Mouse (Mus musculus) MEL (cell line): ENCODE measurements around the gene Slco3a1. TPM values are rescaled to one million over a fixed set of nuclear protein-coding genes. Genes with fewer than 3 reads are reported as not detected.

Experiments used
- DNase-seq: peaks from one replicate; pipeline ENCODE4 v3.0.0; 2011; ENCODE audit warnings: low read depth, low spot score
- H3K27ac ChIP-seq: 2 replicates; pipeline ENCODE4 v1.5.1; 2012; ENCODE audit warnings: low read depth, mild to moderate bottlenecking, control low read depth, low read length, moderate library complexity; ENCODE audit not compliant: control insufficient read depth
- H3K27me3 ChIP-seq, 2 experiments: fragments of 150-350 bp in 1 of 2; sonication (generic) in 1 of 2; 2 replicates each; pipeline ENCODE4 v1.6.1; 2012; ENCODE audit warnings: low read length in 2 of 2, mild to moderate bottlenecking in 2 of 2, improper control_type of control experiment in 1 of 2, moderate library complexity in 1 of 2; ENCODE audit not compliant: insufficient read depth in 2 of 2, control insufficient read depth in 1 of 2
- H3K36me3 ChIP-seq, 2 experiments: 2 replicates each; pipeline ENCODE4 v1.6.1; 2012 to 2014; ENCODE audit warnings: low read length in 2 of 2, improper control_type of control experiment in 1 of 2, inconsistent platforms in 1 of 2, mild to moderate bottlenecking in 1 of 2; ENCODE audit not compliant: insufficient read depth in 2 of 2, control insufficient read depth in 1 of 2
- H3K4me1 ChIP-seq, 2 experiments: fragments of 150-350 bp in 1 of 2; sonication (generic) in 1 of 2; 2 replicates each; pipeline ENCODE4 v1.6.1; 2012; ENCODE audit warnings: low read length in 2 of 2, improper control_type of control experiment in 1 of 2, mild to moderate bottlenecking in 1 of 2; ENCODE audit not compliant: insufficient read depth in 2 of 2, control insufficient read depth in 1 of 2
- H3K4me3 ChIP-seq, 2 experiments: fragments of 150-350 bp in 1 of 2; sonication (generic) in 1 of 2; 2 replicates each; pipeline ENCODE4 v1.5.1; 2012; ENCODE audit warnings: low read depth in 2 of 2, low read length in 2 of 2, mild to moderate bottlenecking in 2 of 2, moderate library complexity in 2 of 2, control low read depth in 1 of 2, improper control_type of control experiment in 1 of 2; ENCODE audit not compliant: control insufficient read depth in 1 of 2, insufficient read depth in 1 of 2
- H3K79me2 ChIP-seq: 2 replicates; pipeline ENCODE4 v1.6.1; 2012; ENCODE audit warnings: mild to moderate bottlenecking, low read length, moderate library complexity; ENCODE audit not compliant: control insufficient read depth, poor library complexity, insufficient read depth
- H3K9ac ChIP-seq: 2 replicates; pipeline ENCODE4 v1.6.1; 2012; ENCODE audit warnings: low read depth, mild to moderate bottlenecking, control low read depth, low read length, moderate library complexity; ENCODE audit not compliant: control insufficient read depth, poor library complexity, severe bottlenecking
- H3K9me3 ChIP-seq: fragments of 150-350 bp; sonication (generic); replicated peaks from 2 replicates; pipeline ENCODE4 v1.6.1; 2012; ENCODE audit warnings: mild to moderate bottlenecking, low read length, improper control_type of control experiment, moderate library complexity; ENCODE audit not compliant: insufficient read depth
- CHD2 ChIP-seq: IDR thresholded peaks from 2 replicates; pipeline ENCODE4 v1.6.1; 2011; ENCODE audit warnings: low read length, improper control_type of control experiment
- CTCF ChIP-seq, 3 experiments: IDR thresholded peaks in 2 of 3; conservative IDR thresholded peaks in 1 of 3; 2 replicates each; pipeline ENCODE4 v1.5.1; 2011 to 2012; ENCODE audit warnings: low read length in 3 of 3, low read depth in 2 of 3, mild to moderate bottlenecking in 2 of 3, improper control_type of control experiment in 1 of 3, inconsistent platforms in 1 of 3, mixed read lengths in 1 of 3, moderate library complexity in 1 of 3; ENCODE audit not compliant: control insufficient read depth in 1 of 3, insufficient read depth in 1 of 3, poor library complexity in 1 of 3, severe bottlenecking in 1 of 3
- E2F4 ChIP-seq: IDR thresholded peaks from 2 replicates; pipeline ENCODE4 v1.6.1; 2011; ENCODE audit warnings: low read depth, low read length, improper control_type of control experiment, borderline replicate concordance
- ELF1 ChIP-seq: IDR thresholded peaks from 2 replicates; pipeline ENCODE4 v1.6.1; 2014; ENCODE audit warnings: low read depth, mild to moderate bottlenecking, inconsistent platforms, low read length, improper control_type of control experiment, moderate library complexity
- EP300 ChIP-seq, 2 experiments: IDR thresholded peaks; 2 replicates each; pipeline ENCODE4 v1.6.1; 2011; ENCODE audit warnings: improper control_type of control experiment in 2 of 2, low read length in 2 of 2, low read depth in 1 of 2, mild to moderate bottlenecking in 1 of 2
- ETS1 ChIP-seq: IDR thresholded peaks from 2 replicates; pipeline ENCODE4 v1.6.1; 2012; ENCODE audit warnings: low read depth, mild to moderate bottlenecking, inconsistent platforms, low read length, improper control_type of control experiment, moderate library complexity
- GABPA ChIP-seq: IDR thresholded peaks from 2 replicates; pipeline ENCODE4 v1.6.1; 2012; ENCODE audit warnings: low read depth, mild to moderate bottlenecking, inconsistent platforms, low read length, improper control_type of control experiment, moderate library complexity
- GATA1 ChIP-seq: IDR thresholded peaks from 2 replicates; pipeline ENCODE4 v1.6.1; 2011; ENCODE audit warnings: low read depth, low read length, improper control_type of control experiment
- KAT2A ChIP-seq: conservative IDR thresholded peaks from 2 replicates; pipeline ENCODE4 v1.6.1; 2012; ENCODE audit warnings: low read depth, low read length, improper control_type of control experiment, inconsistent platforms
- MEF2A ChIP-seq: IDR thresholded peaks from 2 replicates; pipeline ENCODE4 v1.6.1; 2014; ENCODE audit warnings: low read depth, mild to moderate bottlenecking, inconsistent platforms, low read length, improper control_type of control experiment; ENCODE audit not compliant: poor library complexity, insufficient replicate concordance, severe bottlenecking; ENCODE audit errors: extremely low read depth
- MYB ChIP-seq: IDR thresholded peaks from 2 replicates; pipeline ENCODE4 v1.6.1; 2011; ENCODE audit warnings: mild to moderate bottlenecking, low read depth, low read length, improper control_type of control experiment
- NRF1 ChIP-seq: IDR thresholded peaks from 2 replicates; pipeline ENCODE4 v1.6.1; 2014; ENCODE audit warnings: low read depth, mild to moderate bottlenecking, inconsistent platforms, low read length, improper control_type of control experiment, moderate library complexity; ENCODE audit not compliant: poor library complexity, insufficient read depth, severe bottlenecking
- POLR2A ChIP-seq, 2 experiments: IDR thresholded peaks; 2 replicates each; pipeline ENCODE4 v1.6.1; 2011 to 2012; ENCODE audit warnings: low read length in 2 of 2, mild to moderate bottlenecking in 2 of 2, control low read depth in 1 of 2, improper control_type of control experiment in 1 of 2, low read depth in 1 of 2, moderate library complexity in 1 of 2; ENCODE audit not compliant: control insufficient read depth in 1 of 2, insufficient read depth in 1 of 2, poor library complexity in 1 of 2
- RAD21 ChIP-seq: IDR thresholded peaks from 2 replicates; pipeline ENCODE4 v1.6.1; 2011; ENCODE audit warnings: mild to moderate bottlenecking, low read depth, low read length, improper control_type of control experiment
- RCOR1 ChIP-seq: IDR thresholded peaks from 2 replicates; pipeline ENCODE4 v1.6.1; 2012; ENCODE audit warnings: low read depth, mild to moderate bottlenecking, inconsistent platforms, low read length, improper control_type of control experiment
- TAL1 ChIP-seq: IDR thresholded peaks from 2 replicates; pipeline ENCODE4 v1.6.1; 2012; ENCODE audit warnings: mild to moderate bottlenecking, inconsistent platforms, low read length, moderate library complexity, mixed read lengths
- TBP ChIP-seq: IDR thresholded peaks from 2 replicates; pipeline ENCODE4 v1.8.0; 2011; ENCODE audit warnings: low read depth, low read length, improper control_type of control experiment
- TCF12 ChIP-seq: IDR thresholded peaks from 2 replicates; pipeline ENCODE4 v1.6.1; 2014; ENCODE audit warnings: low read depth, mild to moderate bottlenecking, inconsistent platforms, low read length, improper control_type of control experiment, moderate library complexity
- USF2 ChIP-seq, 2 experiments: IDR thresholded peaks; 2 replicates each; pipeline ENCODE4 v1.6.1; 2011 to 2012; ENCODE audit warnings: improper control_type of control experiment in 2 of 2, low read length in 2 of 2, borderline replicate concordance in 1 of 2, inconsistent platforms in 1 of 2, low read depth in 1 of 2, mild to moderate bottlenecking in 1 of 2; ENCODE audit not compliant: insufficient read depth in 1 of 2
- ZMIZ1 ChIP-seq: IDR thresholded peaks from 2 replicates; pipeline ENCODE4 v1.6.1; 2012; ENCODE audit warnings: low read depth, mild to moderate bottlenecking, inconsistent platforms, low read length, improper control_type of control experiment, moderate library complexity
- polyA plus RNA-seq, 2 experiments: library from polyadenylated mRNA; stranded (reverse) in 1 of 2; unstranded in 1 of 2; fragments of >175 nt in 1 of 2; fragments of >200 nt in 1 of 2; gene quantifications; 2 replicates each; pipeline versions ENCODE4 v1.2.1 to v1.2.4; 2012; ENCODE audit warnings: low replicate concordance in 2 of 2, low read depth in 1 of 2; ENCODE audit not compliant: insufficient read length in 2 of 2, insufficient read depth in 1 of 2, missing spikeins in 1 of 2
- total RNA-seq: library from RNA; depleted of rRNA; stranded (reverse); fragments of 300-350 nt; gene quantifications from 2 replicates; pipeline ENCODE4 v1.2.3, GENCODE M21; 2012

Slco3a1 gene
- total and polyA plus RNA-seq, 3 experiments: 17.6 to 20.9 TPM; not detected in 1

- Histone ChIP-seq H3K4me1 (peaks cover 0 to 9% of the 10 kb centered on the region in 2 experiments; a peak in 2 of 4 replicates), H3K27ac (no peak overlapping the region), H3K9ac (no peak overlapping the region), H3K4me3 (no peak overlapping the region), H3K79me2 (no peaks in the 10 kb centered on the region), H3K36me3 (peaks cover 0 to 13% of the 10 kb centered on the region in 2 experiments)
- TF ChIP-seq RCOR1: no peak
- TF ChIP-seq, all 39 proteins: peak for 0
- no peaks in the 10 kb centered on the region for H3K9me3 ChIP-seq
- H3K27me3 ChIP-seq: no peaks in the 10 kb centered on the region
- DNase-seq: no peak
Observed at GRCm38 (mm10) chr7:74330117-74330857, 224.3 kb downstream of the Slco3a1 start.

GRCm38 (mm10) chr7:74329004-74329403, 225.6 kb downstream of the Slco3a1 start:
- Histone ChIP-seq H3K4me3 (no peak overlapping the region), H3K79me2 (no peaks in the 10 kb centered on the region), H3K9me3 (no peaks in the 10 kb centered on the region), H3K27ac (no peak overlapping the region; the same call in 1 of the 2 replicates), H3K27me3 (no peaks in the 10 kb centered on the region), H3K4me1 (peaks cover 0 to 9% of the 10 kb centered on the region in 2 experiments; a peak in 2 of 4 replicates), H3K36me3 (peaks cover 0 to 13% of the 10 kb centered on the region in 2 experiments), H3K9ac (no peak overlapping the region)
- peak; percentile 83 for DNase-seq
- no peak for TF ChIP-seq CHD2
- no peak for TF ChIP-seq E2F4
- TF ChIP-seq EP300 (IDR thresholded peaks at IDR 0.05; ENCODE audit: low read depth in 1 of 2, low read length in 2 of 2): peak; percentile 46 to 76; a peak in 3 of 4 replicates
- TF ChIP-seq TAL1: no peak
- peak; percentile 20; the same call in 1 of the 2 replicates for TF ChIP-seq ETS1
- TF ChIP-seq RCOR1: no peak
- TF ChIP-seq GATA1: peak; percentile 75
- no peak for TF ChIP-seq MEF2A

- no peak for DNase-seq
- H3K36me3 ChIP-seq: peaks cover 0 to 13% of the 10 kb centered on the region in 2 experiments
- H3K9me3 ChIP-seq: no peaks in the 10 kb centered on the region
- no peaks in the 10 kb centered on the region for H3K79me2 ChIP-seq
- TF ChIP-seq NRF1: no peak
- TF ChIP-seq GABPA: no peak
- TF ChIP-seq TBP: no peak
- TF ChIP-seq USF2 (IDR thresholded peaks at IDR 0.05; ENCODE audit: borderline replicate concordance in 1 of 2, insufficient read depth in 1 of 2, low read depth in 1 of 2, low read length in 2 of 2): no peak
- TF ChIP-seq CTCF (IDR thresholded peaks at IDR 0.05 in 2 of 3, conservative IDR thresholded peaks at IDR 0.05 in 1 of 3; ENCODE audit: control insufficient read depth in 1 of 3, insufficient read depth in 1 of 3, low read depth in 2 of 3, low read length in 3 of 3, poor library complexity in 1 of 3, severe bottlenecking in 1 of 3): no peak
- TF ChIP-seq ELF1: no peak
- TF ChIP-seq KAT2A: no peak
- TF ChIP-seq POLR2A (IDR thresholded peaks at IDR 0.05; ENCODE audit: control insufficient read depth in 1 of 2, insufficient read depth in 1 of 2, low read depth in 1 of 2, low read length in 2 of 2, poor library complexity in 1 of 2): no peak
- no peak for TF ChIP-seq MEF2A
- TF ChIP-seq ZMIZ1: no peak
- no peak for TF ChIP-seq TCF12
- no peak for TF ChIP-seq MYB
- TF ChIP-seq CHD2: no peak
- no peak for TF ChIP-seq RAD21
- TF ChIP-seq EP300 (IDR thresholded peaks at IDR 0.05; ENCODE audit: low read depth in 1 of 2, low read length in 2 of 2): no peak
- TF ChIP-seq, all 39 proteins: peak for 0
- H3K4me1 ChIP-seq: peaks cover 0 to 9% of the 10 kb centered on the region in 2 experiments; a peak in 2 of 4 replicates
- H3K27ac ChIP-seq: no peak overlapping the region
- H3K9ac ChIP-seq: no peak overlapping the region
- no peaks in the 10 kb centered on the region for H3K27me3 ChIP-seq
- no peak overlapping the region for H3K4me3 ChIP-seq
Observed at GRCm38 (mm10) chr7:74327716-74328115, 226.9 kb downstream of the Slco3a1 start.
